In genomic region chr7:92967381-92968127, GRCm38 (mm10) we compare ENCODE assay signal across 9 mouse cellular contexts.
DNase-seq lines count a peak whose midpoint lies in the region; ATAC-seq and TF ChIP-seq lines count a peak whose summit lies in the region.
"Had no signal": no experiment of that assay in that cellular context is flagged by ENCODE, and none has a peak within 500 bp of the region (broad histone marks: within the 10 kb centered on the region; RNA-seq: fewer than 3 reads in every experiment).

No protein-coding gene starts in this region.

- no peaks in the 10 kb centered on the region for H3K9me3 ChIP-seq in neural tube, embryonic 11.5 days (ENCODE audit: control insufficient read depth, low read length)
- H3K9me3 ChIP-seq: limb, embryonic 12.5 days had no signal

- whole genome bisulfite sequencing in neural tube, embryonic 11.5 days = 70% methylated on average over 10 of the region's 10 CpGs

- intact Hi-C loops in left cerebral cortex, adult 2 months (cut with DNase I) = loop anchor here (5.0 kb wide), 3 partner anchors 95 to 330 kb away; partner anchors contain the start of genes Ankrd42, Ddias and Prcp

- H3K9ac ChIP-seq in neural tube, embryonic 11.5 days (ENCODE audit: low read length) = no peak overlapping the region
- H3K9ac ChIP-seq: limb, embryonic 12.5 days had no signal

- no peaks in the 10 kb centered on the region for H3K4me1 ChIP-seq in neural tube, embryonic 11.5 days (ENCODE audit: control insufficient read depth, insufficient read depth, low read length)
- H3K4me1 ChIP-seq: limb, embryonic 12.5 days had no signal

- H3K27me3 ChIP-seq in C2C12 (ENCODE audit: control insufficient read depth, insufficient read depth, insufficient read length) = no peaks in the 10 kb centered on the region
- H3K27me3 ChIP-seq in neural tube, embryonic 11.5 days (ENCODE audit: control insufficient read depth, insufficient read depth, low read length) = no peaks in the 10 kb centered on the region
- H3K27me3 ChIP-seq: limb, embryonic 12.5 days had no signal

- TF ChIP-seq CTCF in C2C12 (IDR thresholded peaks at IDR 0.05; ENCODE audit: control insufficient read depth, insufficient read depth, insufficient read length) = peak; percentile 6
- TF ChIP-seq CTCF in left cerebral cortex, adult 2 months (IDR thresholded peaks at IDR 0.05) = peak; percentile 70

- no peak overlapping the region for H3K4me2 ChIP-seq in neural tube, embryonic 11.5 days (ENCODE audit: low read depth)
- H3K4me2 ChIP-seq: limb, embryonic 12.5 days had no signal

- H3K79me2 ChIP-seq in C2C12 (ENCODE audit: control insufficient read depth, insufficient read depth) = no peaks in the 10 kb centered on the region

- H3K4me3 ChIP-seq in C2C12 (ENCODE audit: insufficient read depth, poor library complexity, severe bottlenecking) = no peak overlapping the region
- H3K4me3 ChIP-seq in left cerebral cortex, adult 2 months = no peak overlapping the region
- no peak overlapping the region for H3K4me3 ChIP-seq in neural tube, embryonic 11.5 days (ENCODE audit: low read depth, low read length)
- H3K4me3 ChIP-seq: limb, embryonic 12.5 days had no signal

- H3K27ac ChIP-seq in left cerebral cortex, adult 2 months = no peak overlapping the region
- H3K27ac ChIP-seq in neural tube, embryonic 11.5 days (ENCODE audit: low read depth, low read length) = no peak overlapping the region
- H3K27ac ChIP-seq: limb, embryonic 12.5 days had no signal

- no peaks in the 10 kb centered on the region for H3K36me3 ChIP-seq in C2C12 (ENCODE audit: control insufficient read depth, insufficient read depth)
- no peaks in the 10 kb centered on the region for H3K36me3 ChIP-seq in neural tube, embryonic 11.5 days (ENCODE audit: control insufficient read depth, insufficient read depth, low read length)
- H3K36me3 ChIP-seq: limb, embryonic 12.5 days had no signal

- ATAC-seq in neural tube, embryonic 11.5 days (ENCODE audit: insufficient read depth, low FRiP score, low TSS enrichment) = peak; percentile 92

- no peaks in the 10 kb centered on the region for H3K79me3 ChIP-seq in C2C12 (ENCODE audit: low read depth)

- H3ac ChIP-seq in C2C12 (ENCODE audit: control insufficient read depth, insufficient read length, low read depth) = no peak overlapping the region

- DNase-seq in ZHBTc4 (ENCODE audit: low read depth, low spot score) = peak; percentile 37
- peak; percentile 74 for DNase-seq in embryo, embryonic 10.5 days (ENCODE audit: low spot score)
- peak; percentile 57 for DNase-seq in heart, postnatal 4 days
- DNase-seq in left cerebral cortex, adult 2 months (ENCODE audit: extremely low spot score in 1 of 2, low spot score in 2 of 2) = peak; percentile 45 to 47
- DNase-seq in neural tube, embryonic 11.5 days (ENCODE audit: low spot score) = peak; percentile 30
- no peak for DNase-seq in natural killer cell, adult 2 months (ENCODE audit: low spot score in 2 of 2)
- DNase-seq in thymus, postnatal 4 days = no peak

TF ChIP-seq in C2C12, 6 proteins besides CTCF, POLR2A, EP300 and RAD21:
- TF ChIP-seq CEBPB (IDR thresholded peaks at IDR 0.05; ENCODE audit: low read depth) = no peak
- no peak for TF ChIP-seq MYOG (IDR thresholded peaks at IDR 0.05; ENCODE audit: control insufficient read depth, extremely low read depth, insufficient read length)
TF ChIP-seq in C2C12: peak in this region for 0.

Comparison
In these comparisons a context has a peak if more than half of its experiments do, and no peak if none do; other contexts are left out.
1. DNase-seq: peak in ZHBTc4 (single experiment), embryo, embryonic 10.5 days (single experiment), heart, postnatal 4 days (single experiment), left cerebral cortex, adult 2 months (2 of 2) and neural tube, embryonic 11.5 days (single experiment); none in natural killer cell, adult 2 months (0 of 2) and thymus, postnatal 4 days (single experiment).